Mouse (Mus musculus) embryonic facial prominence, embryonic 13.5 days (tissue): ENCODE results near the gene Nt5c2. TPM values are rescaled to one million over a fixed set of nuclear protein-coding genes. Genes with fewer than 3 reads are reported as not detected.

Experiments
- ATAC-seq: fragments of 200-750 bp; cut with Nextera tagmentation; 2 replicates; pipeline ENCODE4 v1.8.0; 2017; ENCODE audit warnings: low read depth; ENCODE audit not compliant: insufficient number of reproducible peaks, insufficient read depth, low FRiP score, low TSS enrichment
- H3K27ac ChIP-seq: fragments of 300-500 bp; sonication (generic); 2 replicates; pipeline ENCODE4 v1.5.1; 2015; ENCODE audit warnings: moderate library complexity, mild to moderate bottlenecking, inconsistent platforms
- H3K27me3 ChIP-seq: fragments of 300-500 bp; sonication (generic); 2 replicates; pipeline ENCODE4 v1.6.1; 2015; ENCODE audit warnings: mild to moderate bottlenecking, inconsistent platforms
- H3K36me3 ChIP-seq: fragments of 300-500 bp; sonication (generic); 2 replicates; pipeline ENCODE4 v1.6.1; 2015; ENCODE audit warnings: mild to moderate bottlenecking, inconsistent platforms
- H3K4me1 ChIP-seq: fragments of 300-500 bp; sonication (generic); 2 replicates; pipeline ENCODE4 v1.6.1; 2015; ENCODE audit warnings: inconsistent platforms
- H3K4me2 ChIP-seq: fragments of 300-500 bp; sonication (generic); 2 replicates; pipeline ENCODE4 v1.6.1; 2015; ENCODE audit warnings: moderate library complexity, mild to moderate bottlenecking, inconsistent platforms
- H3K4me3 ChIP-seq: fragments of 300-500 bp; sonication (generic); 2 replicates; pipeline ENCODE4 v1.5.1; 2015; ENCODE audit warnings: mild to moderate bottlenecking, inconsistent platforms
- H3K9ac ChIP-seq: fragments of 300-500 bp; sonication (generic); 2 replicates; pipeline ENCODE4 v1.6.1; 2015; ENCODE audit warnings: mild to moderate bottlenecking, inconsistent platforms
- H3K9me3 ChIP-seq: fragments of 300-500 bp; sonication (generic); 2 replicates; pipeline ENCODE4 v1.6.1; 2016; ENCODE audit warnings: inconsistent platforms
- WGBS: fragments of 180-500 bp; shearing (Covaris S2); methylation state at CpG from one replicate; pipeline ENCODE4 v1.1.7; 2015; ENCODE audit warnings: mixed read lengths; 5-methylcytosine and 5-hydroxymethylcytosine counted together
- polyA plus RNA-seq: library from polyadenylated mRNA; unstranded; fragments of >200 nt; fragmentation: Nextera tagmentation; extraction: Ambion mirVana; gene quantifications from 2 replicates; pipeline ENCODE4 v1.2.1, GENCODE M21; 2015

Gene Nt5c2
- polyA plus RNA-seq, 1 experiment from 2014 or later: 77.3 TPM

- ATAC-seq: no peak
- Histone ChIP-seq H3K9ac (no peak overlapping the region), H3K4me1 (no peaks in the 10 kb centered on the region), H3K4me3 (no peak overlapping the region), H3K27me3 (no peaks in the 10 kb centered on the region), H3K9me3 (no peaks in the 10 kb centered on the region), H3K27ac (no peak overlapping the region), H3K36me3 (peaks cover 35% of the 10 kb centered on the region), H3K4me2 (no peak overlapping the region)
- 88% methylated on average over 6 of the region's 6 CpGs for WGBS
Observed at GRCm38 (mm10) chr19:46944341-46944740, 70.6 kb downstream of the Nt5c2 start.

DNA sequence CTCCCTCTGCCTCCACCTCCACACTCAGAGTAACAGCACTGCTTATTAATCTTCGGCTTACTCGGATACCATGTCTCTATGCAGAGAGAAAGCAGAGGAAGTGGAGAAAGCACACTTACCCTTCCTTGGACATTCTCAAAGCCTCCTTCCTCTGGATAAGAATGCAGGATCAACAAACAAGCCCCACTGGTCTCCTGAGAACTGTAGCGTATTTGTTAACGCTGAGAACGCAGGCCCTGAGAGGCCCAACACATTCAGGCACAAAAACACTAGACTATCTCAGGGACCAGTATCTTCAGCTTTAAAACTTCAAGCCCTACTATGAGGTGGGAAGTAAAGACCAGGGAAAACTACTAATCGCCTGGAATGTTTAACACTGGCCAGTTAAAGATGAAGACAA, 77.8 kb downstream of the Nt5c2 start:
- Histone ChIP-seq H3K4me1 (peaks cover 8% of the 10 kb centered on the region), H3K4me2 (no peak overlapping the region), H3K27me3 (no peaks in the 10 kb centered on the region), H3K9ac (no peak overlapping the region), H3K9me3 (no peaks in the 10 kb centered on the region), H3K36me3 (peaks cover 9% of the 10 kb centered on the region; the same call in 1 of the 2 replicates), H3K27ac (peak overlapping the region; percentile 29; the same call in 1 of the 2 replicates), H3K4me3 (no peak overlapping the region)
- ATAC-seq: no peak
- 42% methylated on average over 6 of the region's 6 CpGs for whole genome bisulfite sequencing

DNA sequence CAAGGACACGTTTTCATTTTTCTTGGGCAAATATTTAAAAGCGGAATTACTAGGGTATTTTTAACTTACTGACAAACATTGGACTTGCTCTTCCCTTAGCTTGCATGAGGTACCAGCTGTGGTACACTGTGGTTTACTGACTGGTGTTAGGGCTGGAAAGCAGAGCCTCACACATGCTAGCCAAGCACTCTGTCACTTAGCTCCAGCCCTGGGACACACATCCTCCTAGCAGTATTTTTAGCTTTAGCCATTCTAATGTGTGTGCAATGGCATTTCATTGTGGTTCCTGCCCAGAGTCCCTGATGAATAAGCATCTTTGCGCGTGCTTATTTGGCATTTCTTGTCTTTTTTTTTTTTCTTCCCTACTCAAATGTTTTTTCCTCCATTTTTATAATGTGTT, 80.9 kb downstream of the Nt5c2 start:
- ATAC-seq: no peak
- no peaks in the 10 kb centered on the region for H3K27me3 ChIP-seq
- H3K4me3 ChIP-seq: no peak overlapping the region
- 83% methylated on average over 4 of the region's 4 CpGs for WGBS
- H3K4me1 ChIP-seq: peaks cover 18% of the 10 kb centered on the region
- no peaks in the 10 kb centered on the region for H3K36me3 ChIP-seq
- H3K27ac ChIP-seq: no peak overlapping the region
- H3K9me3 ChIP-seq: no peaks in the 10 kb centered on the region
- no peak overlapping the region for H3K9ac ChIP-seq
- no peak overlapping the region for H3K4me2 ChIP-seq

- H3K4me1 ChIP-seq: peaks cover 25% of the 10 kb centered on the region
- H3K36me3 ChIP-seq: no peaks in the 10 kb centered on the region
- 82% methylated on average over 5 of the region's 5 CpGs for WGBS
Observed at GRCm38 (mm10) chr19:46932608-46933007, 82.3 kb downstream of the Nt5c2 start.

DNA sequence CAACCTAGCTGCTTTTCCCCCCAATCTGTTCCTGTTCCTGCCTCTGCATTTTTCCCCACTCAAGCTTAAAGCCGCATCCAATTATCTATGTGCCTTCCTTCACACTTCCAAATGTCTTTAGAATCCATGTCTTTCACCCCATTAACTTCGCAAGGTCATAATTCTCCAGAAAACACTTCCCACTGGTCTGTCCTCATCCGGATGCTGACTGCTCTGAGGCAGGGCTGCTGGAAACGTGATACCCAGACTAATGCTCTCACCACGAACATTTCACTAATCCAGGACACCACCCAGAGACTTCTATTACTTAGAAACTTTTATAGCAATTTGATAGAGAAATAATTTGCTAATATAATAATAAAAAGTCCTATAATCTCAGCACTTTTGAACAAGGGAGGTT, 84.9 kb downstream of the Nt5c2 start:
- no peak overlapping the region for H3K4me3 ChIP-seq
- H3K27me3 ChIP-seq: no peaks in the 10 kb centered on the region
- peaks cover 31% of the 10 kb centered on the region for H3K4me1 ChIP-seq
- no peak for ATAC-seq
- no peak overlapping the region for H3K9ac ChIP-seq
- no peak overlapping the region for H3K27ac ChIP-seq
- H3K36me3 ChIP-seq: no peaks in the 10 kb centered on the region
- no peak overlapping the region for H3K4me2 ChIP-seq
- H3K9me3 ChIP-seq: no peaks in the 10 kb centered on the region
- WGBS: 53% methylated on average over 5 of the region's 5 CpGs

More at GRCm38 (mm10) chr19:46932608-46933007, 82.3 kb downstream of the Nt5c2 start:
- no peaks in the 10 kb centered on the region for H3K9me3 ChIP-seq
- no peak overlapping the region for H3K4me2 ChIP-seq
- H3K4me3 ChIP-seq: no peak overlapping the region
- H3K9ac ChIP-seq: no peak overlapping the region
- H3K27ac ChIP-seq: no peak overlapping the region
- ATAC-seq: no peak
- H3K27me3 ChIP-seq: no peaks in the 10 kb centered on the region

GRCm38 (mm10) chr19:46929044-46929587, 85.8 kb downstream of the Nt5c2 start:
- no peaks in the 10 kb centered on the region for H3K27me3 ChIP-seq
- peak overlapping the region; percentile 24 for H3K4me2 ChIP-seq
- H3K36me3 ChIP-seq: no peaks in the 10 kb centered on the region
- no peak for ATAC-seq
- no peak overlapping the region for H3K4me3 ChIP-seq
- WGBS: 25% methylated on average over 6 of the region's 6 CpGs
- H3K27ac ChIP-seq: peak overlapping the region; percentile 73
- no peaks in the 10 kb centered on the region for H3K9me3 ChIP-seq
- no peak overlapping the region for H3K9ac ChIP-seq
- peaks cover 31% of the 10 kb centered on the region for H3K4me1 ChIP-seq

- Histone ChIP-seq H3K9ac (no peak overlapping the region), H3K4me1 (peaks cover 31% of the 10 kb centered on the region), H3K4me3 (no peak overlapping the region), H3K27me3 (no peaks in the 10 kb centered on the region), H3K9me3 (no peaks in the 10 kb centered on the region), H3K36me3 (0 out of 2 replicates have a peak, but pooled peaks cover 1% of the 10 kb centered on the region), H3K27ac (no peak overlapping the region), H3K4me2 (no peak overlapping the region)
- no peak for ATAC-seq
- 65% methylated on average over 4 of the region's 4 CpGs for WGBS
Observed at GRCm38 (mm10) chr19:46928136-46928535, 86.8 kb downstream of the Nt5c2 start.

DNA sequence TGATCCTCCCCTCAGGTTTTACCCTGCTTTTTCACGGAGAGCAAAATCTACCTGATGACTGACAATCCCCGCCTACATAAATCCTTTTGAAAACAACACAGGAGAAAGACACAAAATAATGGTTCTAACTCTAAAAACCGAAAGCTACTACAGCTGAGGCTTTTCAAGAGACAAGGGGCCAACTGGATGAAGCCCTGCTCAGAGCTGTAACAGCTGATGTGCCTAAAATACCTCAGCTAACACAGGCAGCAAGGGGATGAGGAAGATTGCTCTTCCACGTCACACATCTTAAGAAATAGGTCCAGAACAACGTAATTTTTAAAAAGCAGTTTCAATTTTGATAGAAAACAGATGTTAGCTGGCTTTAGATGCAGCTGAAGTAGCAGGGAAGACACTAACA, 88.0 kb downstream of the Nt5c2 start:
- 0 out of 2 replicates have a peak, but pooled peaks cover 5% of the 10 kb centered on the region for H3K36me3 ChIP-seq
- H3K4me1 ChIP-seq: peaks cover 31% of the 10 kb centered on the region
- no peak for ATAC-seq
- no peaks in the 10 kb centered on the region for H3K9me3 ChIP-seq
- H3K4me3 ChIP-seq: no peak overlapping the region
- peak overlapping the region; percentile 28 for H3K4me2 ChIP-seq
- 0 out of 2 replicates have a peak overlapping the region, but pooled peaks have one; percentile 40 for H3K9ac ChIP-seq
- peak overlapping the region; percentile 44; the same call in 1 of the 2 replicates for H3K27ac ChIP-seq
- H3K27me3 ChIP-seq: no peaks in the 10 kb centered on the region
- 33% methylated on average over 5 of the region's 5 CpGs for WGBS

- Histone ChIP-seq H3K4me3 (no peak overlapping the region), H3K36me3 (0 out of 2 replicates have a peak, but pooled peaks cover 5% of the 10 kb centered on the region), H3K4me2 (no peak overlapping the region), H3K9ac (no peak overlapping the region), H3K27me3 (no peaks in the 10 kb centered on the region), H3K27ac (0 out of 2 replicates have a peak overlapping the region, but pooled peaks have one; percentile 48), H3K4me1 (peaks cover 31% of the 10 kb centered on the region), H3K9me3 (no peaks in the 10 kb centered on the region)
- no peak for ATAC-seq
- 48% methylated on average over 4 of the region's 4 CpGs for WGBS
Observed at GRCm38 (mm10) chr19:46926357-46926756, 88.6 kb downstream of the Nt5c2 start.

- H3K9ac ChIP-seq: no peak overlapping the region
- H3K4me2 ChIP-seq: no peak overlapping the region
- no peaks in the 10 kb centered on the region for H3K9me3 ChIP-seq
- 90% methylated on average over 6 of the region's 6 CpGs for WGBS
- no peak for ATAC-seq
- H3K36me3 ChIP-seq: peaks cover 5% of the 10 kb centered on the region; the same call in 1 of the 2 replicates
- no peaks in the 10 kb centered on the region for H3K27me3 ChIP-seq
- H3K27ac ChIP-seq: no peak overlapping the region
- H3K4me3 ChIP-seq: no peak overlapping the region
- H3K4me1 ChIP-seq: 0 out of 2 replicates have a peak, but pooled peaks cover 2% of the 10 kb centered on the region
Observed at GRCm38 (mm10) chr19:46920571-46920970, 94.4 kb downstream of the Nt5c2 start.

- H3K9me3 ChIP-seq: no peaks in the 10 kb centered on the region
- no peaks in the 10 kb centered on the region for H3K27me3 ChIP-seq
- H3K4me1 ChIP-seq: 0 out of 2 replicates have a peak, but pooled peaks cover 4% of the 10 kb centered on the region
- no peak overlapping the region for H3K9ac ChIP-seq
- 53% methylated on average over 9 of the region's 9 CpGs for WGBS
- H3K27ac ChIP-seq: no peak overlapping the region
- H3K4me3 ChIP-seq: no peak overlapping the region
- no peak overlapping the region for H3K4me2 ChIP-seq
- no peaks in the 10 kb centered on the region for H3K36me3 ChIP-seq
- no peak for ATAC-seq
Observed at GRCm38 (mm10) chr19:46915406-46916080, 99.4 kb downstream of the Nt5c2 start.

DNA sequence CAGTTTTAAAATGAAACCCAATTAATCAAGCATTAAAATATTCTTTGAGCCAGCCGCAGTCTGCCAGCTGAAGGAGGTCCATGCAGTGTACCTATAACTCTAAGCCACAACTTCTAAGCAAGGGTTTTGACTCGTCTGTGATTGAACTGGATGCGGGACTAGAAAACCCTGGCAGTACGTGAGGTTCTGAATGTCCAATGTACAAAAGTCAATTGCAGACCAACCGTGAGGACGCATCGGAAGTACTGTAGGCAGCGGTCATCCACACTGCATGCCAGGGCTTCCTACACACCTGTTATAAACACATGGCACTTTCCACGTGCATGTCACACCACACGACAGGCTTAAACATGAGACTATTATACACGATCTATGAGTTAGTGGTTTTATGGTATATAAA, 101.3 kb downstream of the Nt5c2 start:
- Histone ChIP-seq H3K4me2 (no peak overlapping the region), H3K27me3 (no peaks in the 10 kb centered on the region), H3K9ac (no peak overlapping the region), H3K4me3 (no peak overlapping the region), H3K4me1 (peaks cover 16% of the 10 kb centered on the region), H3K36me3 (no peaks in the 10 kb centered on the region), H3K9me3 (no peaks in the 10 kb centered on the region), H3K27ac (no peak overlapping the region)
- 91% methylated on average over 11 of the region's 11 CpGs for WGBS
- ATAC-seq: no peak
